In genomic region chr2:37756220-37756930, GRCm38 (mm10) we compare ENCODE assay signal across 24 mouse cellular contexts. TPM values are rescaled to one million over a fixed set of nuclear protein-coding genes. Genes with fewer than 3 reads are reported as not detected.
DNase-seq lines count a peak whose midpoint lies in the region; ATAC-seq and TF ChIP-seq lines count a peak whose summit lies in the region.
"Had no signal": no experiment of that assay in that cellular context is flagged by ENCODE, and none has a peak within 500 bp of the region (broad histone marks: within the 10 kb centered on the region; RNA-seq: fewer than 3 reads in every experiment).

No protein-coding gene starts in this region.

- no peaks in the 10 kb centered on the region for H3K36me3 ChIP-seq in hindbrain, embryonic 16.5 days (ENCODE audit: control insufficient read depth, insufficient read depth, low read length)
- H3K36me3 ChIP-seq in hindbrain, embryonic 14.5 days (replicated peaks; ENCODE audit: control insufficient read depth, insufficient read depth), result no peaks in the 10 kb centered on the region
- no peaks in the 10 kb centered on the region for H3K36me3 ChIP-seq in spleen, adult 2 months (ENCODE audit: control insufficient read depth, insufficient read depth, low read length)
- H3K36me3 ChIP-seq in intestine, embryonic 16.5 days (ENCODE audit: control insufficient read depth, insufficient read depth, low read length), result no peaks in the 10 kb centered on the region
- no peaks in the 10 kb centered on the region for H3K36me3 ChIP-seq in kidney, adult 2 months (ENCODE audit: control insufficient read depth, insufficient read depth, low read length)
- H3K36me3 ChIP-seq in heart, embryonic 10.5 days, result no peaks in the 10 kb centered on the region
- H3K36me3 ChIP-seq: embryonic facial prominence, embryonic 15.5 days; heart, embryonic 13.5 days; hindbrain, embryonic 13.5 days; limb, embryonic 13.5 days; liver, embryonic 12.5 days; midbrain, embryonic 12.5 days; neural tube, embryonic 12.5 days had no signal

- no peak for TF ChIP-seq POLR2A in spleen, adult 2 months (IDR thresholded peaks at IDR 0.05; ENCODE audit: low read depth, low read length)
- no peak for TF ChIP-seq POLR2A in kidney, adult 2 months (IDR thresholded peaks at IDR 0.05; ENCODE audit: low read depth, low read length)

- no peak for TF ChIP-seq CTCF in spleen, adult 2 months (IDR thresholded peaks at IDR 0.05; ENCODE audit: extremely low read depth, insufficient read depth, insufficient read length, insufficient replicate concordance)
- no peak for TF ChIP-seq CTCF in kidney, adult 2 months (conservative IDR thresholded peaks at IDR 0.05; ENCODE audit: insufficient read depth, insufficient read length, low read depth, low read length)

- no peaks in the 10 kb centered on the region for H3K27me3 ChIP-seq in hindbrain, embryonic 16.5 days (replicated peaks; ENCODE audit: control insufficient read depth, insufficient read depth, low read length)
- H3K27me3 ChIP-seq in hindbrain, embryonic 14.5 days (ENCODE audit: control insufficient read depth, insufficient read depth, low read length), result no peaks in the 10 kb centered on the region
- no peaks in the 10 kb centered on the region for H3K27me3 ChIP-seq in spleen, adult 2 months (ENCODE audit: control insufficient read depth, insufficient read depth, low read length)
- no peaks in the 10 kb centered on the region for H3K27me3 ChIP-seq in intestine, embryonic 16.5 days (replicated peaks; ENCODE audit: control insufficient read depth, insufficient read depth, low read length)
- H3K27me3 ChIP-seq in kidney, adult 2 months (replicated peaks; ENCODE audit: control insufficient read depth, insufficient read depth, low read length), result no peaks in the 10 kb centered on the region
- peaks cover 20% of the 10 kb centered on the region; the same call in 1 of the 2 replicates for H3K27me3 ChIP-seq in heart, embryonic 10.5 days (ENCODE audit: insufficient read depth, poor library complexity, severe bottlenecking)
- H3K27me3 ChIP-seq: embryonic facial prominence, embryonic 15.5 days had no signal

- no peak overlapping the region for H3K4me3 ChIP-seq in hindbrain, embryonic 16.5 days (ENCODE audit: low read length)
- H3K4me3 ChIP-seq in hindbrain, embryonic 14.5 days (replicated peaks; ENCODE audit: low read length), result no peak overlapping the region
- H3K4me3 ChIP-seq in spleen, adult 2 months (ENCODE audit: extremely low read depth, insufficient read depth, insufficient read length), result no peak overlapping the region
- H3K4me3 ChIP-seq in intestine, embryonic 16.5 days (ENCODE audit: low read length), result no peak overlapping the region
- H3K4me3 ChIP-seq in kidney, adult 2 months (ENCODE audit: insufficient read depth, low read depth, low read length), result no peak overlapping the region
- H3K4me3 ChIP-seq in heart, embryonic 10.5 days, result no peak overlapping the region
- H3K4me3 ChIP-seq: embryonic facial prominence, embryonic 15.5 days; heart, embryonic 13.5 days; hindbrain, embryonic 13.5 days; limb, embryonic 13.5 days; liver, embryonic 12.5 days; midbrain, embryonic 12.5 days; neural tube, embryonic 12.5 days had no signal

- no peak overlapping the region for H3K27ac ChIP-seq in hindbrain, embryonic 16.5 days (ENCODE audit: low read depth, low read length)
- no peak overlapping the region for H3K27ac ChIP-seq in hindbrain, embryonic 14.5 days
- H3K27ac ChIP-seq in spleen, adult 2 months (ENCODE audit: insufficient read depth, low read length), result 0 out of 2 replicates have a peak overlapping the region, but pooled peaks have one; percentile 10
- no peak overlapping the region for H3K27ac ChIP-seq in intestine, embryonic 16.5 days (ENCODE audit: low read length)
- no peak overlapping the region for H3K27ac ChIP-seq in kidney, adult 2 months (ENCODE audit: insufficient read depth, low read depth, low read length)
- H3K27ac ChIP-seq in heart, embryonic 10.5 days, result no peak overlapping the region
- H3K27ac ChIP-seq: embryonic facial prominence, embryonic 15.5 days; heart, embryonic 13.5 days; hindbrain, embryonic 13.5 days; limb, embryonic 13.5 days; liver, embryonic 12.5 days; midbrain, embryonic 12.5 days; neural tube, embryonic 12.5 days had no signal

- no peaks in the 10 kb centered on the region for H3K9me3 ChIP-seq in hindbrain, embryonic 16.5 days (ENCODE audit: control insufficient read depth, low read length)
- no peaks in the 10 kb centered on the region for H3K9me3 ChIP-seq in hindbrain, embryonic 14.5 days (ENCODE audit: control insufficient read depth, low read length)
- no peaks in the 10 kb centered on the region for H3K9me3 ChIP-seq in intestine, embryonic 16.5 days (ENCODE audit: control insufficient read depth, low read length)
- H3K9me3 ChIP-seq in heart, embryonic 10.5 days, result no peaks in the 10 kb centered on the region
- H3K9me3 ChIP-seq: embryonic facial prominence, embryonic 15.5 days; heart, embryonic 13.5 days; hindbrain, embryonic 13.5 days; limb, embryonic 13.5 days; liver, embryonic 12.5 days; midbrain, embryonic 12.5 days; neural tube, embryonic 12.5 days had no signal

- peaks cover 8% of the 10 kb centered on the region for H3K4me1 ChIP-seq in hindbrain, embryonic 16.5 days (ENCODE audit: control insufficient read depth, insufficient read depth, low read depth, low read length)
- H3K4me1 ChIP-seq in hindbrain, embryonic 14.5 days (replicated peaks; ENCODE audit: control insufficient read depth, insufficient read depth, low read length), result peaks cover 10% of the 10 kb centered on the region
- peaks cover 27% of the 10 kb centered on the region for H3K4me1 ChIP-seq in spleen, adult 2 months (ENCODE audit: control insufficient read depth, insufficient read depth, insufficient read length)
- H3K4me1 ChIP-seq in intestine, embryonic 16.5 days (ENCODE audit: control insufficient read depth, insufficient read depth, low read length), result peaks cover 21% of the 10 kb centered on the region
- no peaks in the 10 kb centered on the region for H3K4me1 ChIP-seq in kidney, adult 2 months (ENCODE audit: control insufficient read depth, insufficient read depth, low read length)
- peaks cover 28% of the 10 kb centered on the region for H3K4me1 ChIP-seq in heart, embryonic 10.5 days
- H3K4me1 ChIP-seq: liver, embryonic 12.5 days had no signal

- WGBS in hindbrain, embryonic 16.5 days, result 73% methylated on average over 2 of the region's 2 CpGs
- WGBS in hindbrain, embryonic 14.5 days, result 90% methylated on average over 2 of the region's 2 CpGs
- 66% methylated on average over 2 of the region's 2 CpGs for WGBS in spleen, adult 2 months
- 78% methylated on average over 2 of the region's 2 CpGs for WGBS in intestine, embryonic 16.5 days
- WGBS in kidney, adult 2 months, result 89% methylated on average over 2 of the region's 2 CpGs
- 84% methylated on average over 2 of the region's 2 CpGs for WGBS in heart, embryonic 10.5 days

- DNase-seq in hindbrain, embryonic 14.5 days (ENCODE audit: low spot score), result no peak
- no peak for DNase-seq in spleen, adult 2 months (ENCODE audit: low read depth in 1 of 2, low spot score in 2 of 2)
- no peak for DNase-seq in spleen, postnatal 10 days (ENCODE audit: low spot score in 2 of 2)
- peak; percentile 97 for DNase-seq in cerebellum, adult 9-10 months
- DNase-seq in kidney, adult 2 months, result no peak
- no peak for DNase-seq in heart, embryonic 10.5 days (ENCODE audit: low spot score)
- DNase-seq: adrenal gland, adult 2 months; gastrocnemius, postnatal 10 days; heart, postnatal 14 days; kidney, adult 18-20 months; kidney, postnatal 10 days; lung, adult 18-20 months; lung, postnatal 14 days; right cerebral cortex, postnatal 14 days had no signal

- ATAC-seq in hindbrain, embryonic 16.5 days, result peak; percentile 28; the same call in 1 of the 2 replicates
- no peak; the same call in 1 of the 2 replicates for ATAC-seq in hindbrain, embryonic 14.5 days (ENCODE audit: low FRiP score)
- ATAC-seq in intestine, embryonic 16.5 days, result peak; percentile 57
- ATAC-seq: forebrain, embryonic 16.5 days; liver, embryonic 12.5 days had no signal

- H3K4me2 ChIP-seq in hindbrain, embryonic 16.5 days (ENCODE audit: low read length), result no peak overlapping the region
- H3K4me2 ChIP-seq in hindbrain, embryonic 14.5 days (replicated peaks), result no peak overlapping the region
- no peak overlapping the region for H3K4me2 ChIP-seq in intestine, embryonic 16.5 days (ENCODE audit: low read depth, low read length)
- H3K4me2 ChIP-seq: embryonic facial prominence, embryonic 15.5 days; heart, embryonic 13.5 days; hindbrain, embryonic 13.5 days; limb, embryonic 13.5 days; liver, embryonic 12.5 days; midbrain, embryonic 12.5 days; neural tube, embryonic 12.5 days had no signal

- H3K9ac ChIP-seq in hindbrain, embryonic 16.5 days (ENCODE audit: low read depth, low read length), result no peak overlapping the region
- no peak overlapping the region for H3K9ac ChIP-seq in hindbrain, embryonic 14.5 days
- H3K9ac ChIP-seq in intestine, embryonic 16.5 days (ENCODE audit: low read depth, low read length), result no peak overlapping the region
- H3K9ac ChIP-seq: embryonic facial prominence, embryonic 15.5 days; hindbrain, embryonic 13.5 days; limb, embryonic 13.5 days; liver, embryonic 12.5 days; midbrain, embryonic 12.5 days; neural tube, embryonic 12.5 days had no signal

RNA-seq across cellular contexts. Expression of gene Crb2, which starts 19.7 kb away (rescaled TPM):
- 3.7 and 4.5 TPM in 2 replicates for polyA plus RNA-seq in hindbrain, embryonic 16.5 days (2015; fragmentation: Nextera tagmentation; extraction: Ambion mirVana)
- polyA plus RNA-seq in hindbrain, embryonic 14.5 days (2014; fragmentation: Nextera tagmentation; extraction: Ambion mirVana), result 4.5 and 6.3 TPM in 2 replicates
- polyA plus RNA-seq in spleen, adult 2 months (2012; rRNA removed), result 0.15 and 0.53 TPM in 2 replicates
- polyA plus RNA-seq in intestine, embryonic 16.5 days (2015; fragmentation: Nextera tagmentation; extraction: Ambion mirVana), result 0.95 and 1.1 TPM in 2 replicates
- 2.7 and 3.0 TPM in 2 replicates for polyA plus RNA-seq in kidney, adult 2 months (2012; rRNA removed)
- polyA plus RNA-seq in heart, embryonic 10.5 days (2016; fragmentation: Nextera tagmentation; extraction: Ambion mirVana), result 15.2 and 18.5 TPM in 2 replicates

RNA-seq across cellular contexts. Expression of gene Strbp, which starts 52.7 kb away (rescaled TPM):
- 94.9 and 96.0 TPM in 2 replicates for polyA plus RNA-seq in hindbrain, embryonic 16.5 days (2015; fragmentation: Nextera tagmentation; extraction: Ambion mirVana)
- 132 and 141 TPM in 2 replicates for polyA plus RNA-seq in hindbrain, embryonic 14.5 days (2014; fragmentation: Nextera tagmentation; extraction: Ambion mirVana)
- 4.8 and 6.7 TPM in 2 replicates for polyA plus RNA-seq in spleen, adult 2 months (2012; rRNA removed)
- polyA plus RNA-seq in intestine, embryonic 16.5 days (2015; fragmentation: Nextera tagmentation; extraction: Ambion mirVana), result 27.5 and 28.3 TPM in 2 replicates
- polyA plus RNA-seq in kidney, adult 2 months (2012; rRNA removed), result 5.0 and 6.8 TPM in 2 replicates
- polyA plus RNA-seq in heart, embryonic 10.5 days (2016; fragmentation: Nextera tagmentation; extraction: Ambion mirVana), result 26.5 and 33.6 TPM in 2 replicates
